Mouse (Mus musculus): ENCODE measurements around the gene Trmt6. TPM values are rescaled to one million over a fixed set of nuclear protein-coding genes. Genes with fewer than 3 reads are reported as not detected.

Gene Trmt6
- polyA plus RNA-seq, 1 experiment from 2014 or later, result 19.4 TPM

- no peak overlapping the region for H3K9ac ChIP-seq
- peaks cover 31% of the 10 kb centered on the region for H3K36me3 ChIP-seq
- H3K4me3 ChIP-seq, result no peak overlapping the region
- no peak overlapping the region for H3K27ac ChIP-seq (replicated peaks)
- H3K4me2 ChIP-seq, result no peak overlapping the region
- no peak for ATAC-seq (ENCODE audit: low read depth)
- no peaks in the 10 kb centered on the region for H3K9me3 ChIP-seq
- WGBS, result 87% methylated on average over 7 of the region's 7 CpGs
- no peaks in the 10 kb centered on the region for H3K4me1 ChIP-seq (replicated peaks)
- no peaks in the 10 kb centered on the region for H3K27me3 ChIP-seq
These were observed 21.7 kb downstream of the Trmt6 start for GRCm38 (mm10) chr2:132794204-132794586.

GRCm38 (mm10) chr2:132793441-132794203, 22.2 kb downstream of the Trmt6 start:
- H3K27ac ChIP-seq (replicated peaks), result no peak overlapping the region
- no peak overlapping the region for H3K4me2 ChIP-seq
- no peaks in the 10 kb centered on the region for H3K9me3 ChIP-seq
- 87% methylated on average over 19 of the region's 19 CpGs for WGBS
- no peak overlapping the region for H3K4me3 ChIP-seq
- H3K36me3 ChIP-seq, result peaks cover 31% of the 10 kb centered on the region
- no peak overlapping the region for H3K9ac ChIP-seq
- ATAC-seq (ENCODE audit: low read depth), result no peak
- no peaks in the 10 kb centered on the region for H3K4me1 ChIP-seq (replicated peaks)
- no peaks in the 10 kb centered on the region for H3K27me3 ChIP-seq

DNA sequence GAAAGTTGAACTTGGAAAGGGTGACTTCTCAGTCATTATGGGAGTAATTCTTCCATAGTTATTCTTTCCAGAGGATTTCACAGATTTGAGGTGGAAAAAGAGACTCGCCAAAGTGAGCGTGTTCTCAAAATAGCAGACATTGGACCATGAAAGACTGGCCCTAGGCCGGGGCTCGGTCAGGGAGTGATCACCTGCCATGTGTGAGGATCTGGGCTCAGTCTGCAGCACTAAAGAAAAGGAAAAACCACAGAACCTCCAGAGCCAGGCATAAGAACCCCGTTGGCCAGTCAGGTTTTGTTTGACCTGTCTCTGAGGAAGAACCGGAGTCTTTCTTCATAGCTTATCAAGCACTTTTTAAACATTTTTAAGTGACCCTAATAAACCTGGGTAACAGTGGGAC, 31.8 kb downstream of the Trmt6 start:
- H3K9me3 ChIP-seq, result no peaks in the 10 kb centered on the region
- 0 out of 2 replicates have a peak, but pooled peaks cover 5% of the 10 kb centered on the region for H3K4me1 ChIP-seq (replicated peaks)
- H3K9ac ChIP-seq, result no peak overlapping the region
- ATAC-seq (ENCODE audit: low read depth), result no peak
- no peak overlapping the region for H3K4me3 ChIP-seq
- no peak overlapping the region for H3K4me2 ChIP-seq
- no peaks in the 10 kb centered on the region for H3K27me3 ChIP-seq
- no peak overlapping the region for H3K27ac ChIP-seq (replicated peaks)
- H3K36me3 ChIP-seq, result no peaks in the 10 kb centered on the region
- 89% methylated on average over 6 of the region's 6 CpGs for WGBS

DNA sequence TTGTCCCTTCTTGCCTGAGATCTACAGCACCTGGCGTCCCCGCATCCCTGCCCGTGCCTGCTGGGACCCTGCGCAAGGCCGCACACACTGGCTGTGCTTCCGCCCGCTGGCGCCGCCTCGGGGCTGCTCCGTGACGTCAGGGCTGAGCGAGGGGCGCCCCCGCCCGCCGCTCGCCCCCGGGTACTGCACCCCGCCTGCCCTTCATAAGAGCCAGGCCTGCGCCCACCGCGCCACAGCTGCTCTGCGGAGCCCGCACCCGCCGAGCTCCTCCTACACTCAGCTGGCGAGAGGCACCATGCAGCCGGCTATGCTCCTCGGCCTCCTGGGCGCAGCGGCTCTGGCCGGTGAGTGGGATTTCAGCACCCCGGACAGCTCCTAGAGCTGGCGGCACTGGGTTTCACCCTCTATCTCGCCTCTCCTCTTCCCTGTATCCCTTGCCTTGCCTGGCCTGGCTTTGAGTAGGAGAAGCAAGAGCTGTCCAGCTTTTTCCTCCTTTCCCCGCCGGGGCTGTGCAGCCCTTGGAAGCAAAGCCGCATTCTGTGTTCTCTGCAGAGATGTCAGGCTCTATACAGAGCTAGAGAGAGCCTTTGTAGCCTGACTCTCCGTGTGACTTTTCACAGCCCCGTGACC, 34.3 kb downstream of the Trmt6 start:
- Histone ChIP-seq H3K4me1 (replicated peaks) (peaks cover 13% of the 10 kb centered on the region; the same call in 1 of the 2 replicates), H3K9ac (peak overlapping the region; percentile 84), H3K9me3 (no peaks in the 10 kb centered on the region), H3K36me3 (no peaks in the 10 kb centered on the region), H3K4me3 (peak overlapping the region; percentile 56), H3K27ac (replicated peaks) (peak overlapping the region; percentile 96), H3K27me3 (no peaks in the 10 kb centered on the region), H3K4me2 (peak overlapping the region; percentile 63)
- ATAC-seq (ENCODE audit: low read depth), result peak; percentile 98
- WGBS, result under 1% methylated on average over 41 of the region's 41 CpGs

DNA sequence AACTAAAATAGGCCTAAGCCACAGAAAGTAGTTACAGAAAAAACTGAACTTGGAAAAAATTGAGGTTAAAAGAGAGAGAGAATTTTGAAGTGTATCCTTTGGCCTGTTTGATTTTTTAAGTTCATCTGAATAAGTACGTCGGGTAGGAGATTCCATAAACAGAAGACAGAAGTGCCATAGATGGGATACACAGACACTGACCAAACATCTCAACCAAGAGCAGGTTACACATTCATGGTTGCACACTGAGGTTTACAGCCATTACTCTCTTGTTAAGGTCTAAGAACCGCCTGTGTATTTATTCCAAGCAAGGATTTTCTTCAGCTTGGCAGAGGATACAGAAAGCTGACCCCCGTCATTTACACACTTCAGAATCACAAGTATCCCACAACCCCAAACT, 34.9 kb downstream of the Trmt6 start, which contains the start of gene Chgb:
TSS of gene Chgb (plus strand) at position 301 of the 400 bp plus-strand sequence.
- peak within 1 kb of the TSS; percentile 84 for H3K9ac ChIP-seq
- peak within 1 kb of the TSS; percentile 63 for H3K4me2 ChIP-seq
- no peaks in the 10 kb centered on the region for H3K27me3 ChIP-seq
- ATAC-seq (ENCODE audit: low read depth), result peak; percentile 44
- H3K4me1 ChIP-seq (replicated peaks), result peaks cover 13% of the 10 kb centered on the region; the same call in 1 of the 2 replicates
- no peaks in the 10 kb centered on the region for H3K9me3 ChIP-seq
- no peaks in the 10 kb centered on the region for H3K36me3 ChIP-seq
- WGBS, result 11% methylated on average over 4 of the region's 4 CpGs
- H3K27ac ChIP-seq (replicated peaks), result peak within 1 kb of the TSS; percentile 96
- peak within 1 kb of the TSS; percentile 56 for H3K4me3 ChIP-seq

DNA sequence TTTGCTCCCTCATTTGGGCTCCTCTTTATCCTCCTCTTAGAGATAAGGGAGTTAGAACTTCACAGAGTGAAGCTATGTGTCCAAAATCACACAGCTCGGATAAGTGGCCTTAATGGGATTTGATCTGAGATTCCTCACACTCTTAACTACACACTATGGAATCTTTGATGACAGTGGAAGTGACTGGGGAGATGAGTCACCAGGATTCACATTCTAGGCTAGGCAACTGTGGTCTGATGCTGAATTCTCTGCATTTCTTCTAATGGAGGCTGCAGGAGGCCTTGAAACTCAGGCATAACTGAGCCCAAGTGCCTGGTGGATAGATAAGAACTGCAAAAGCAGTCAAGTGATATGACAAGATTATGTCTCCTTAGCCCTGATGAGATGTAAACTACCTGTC, 45.0 kb downstream of the Trmt6 start:
- no peak overlapping the region for H3K27ac ChIP-seq (replicated peaks)
- no peak overlapping the region for H3K4me2 ChIP-seq
- H3K4me1 ChIP-seq (replicated peaks), result no peaks in the 10 kb centered on the region
- H3K36me3 ChIP-seq, result no peaks in the 10 kb centered on the region
- H3K4me3 ChIP-seq, result no peak overlapping the region
- H3K9ac ChIP-seq, result no peak overlapping the region
- no peaks in the 10 kb centered on the region for H3K27me3 ChIP-seq
- no peaks in the 10 kb centered on the region for H3K9me3 ChIP-seq
- no peak for ATAC-seq (ENCODE audit: low read depth)
- 85% methylated on average over 1 of the region's 1 CpGs for WGBS

DNA sequence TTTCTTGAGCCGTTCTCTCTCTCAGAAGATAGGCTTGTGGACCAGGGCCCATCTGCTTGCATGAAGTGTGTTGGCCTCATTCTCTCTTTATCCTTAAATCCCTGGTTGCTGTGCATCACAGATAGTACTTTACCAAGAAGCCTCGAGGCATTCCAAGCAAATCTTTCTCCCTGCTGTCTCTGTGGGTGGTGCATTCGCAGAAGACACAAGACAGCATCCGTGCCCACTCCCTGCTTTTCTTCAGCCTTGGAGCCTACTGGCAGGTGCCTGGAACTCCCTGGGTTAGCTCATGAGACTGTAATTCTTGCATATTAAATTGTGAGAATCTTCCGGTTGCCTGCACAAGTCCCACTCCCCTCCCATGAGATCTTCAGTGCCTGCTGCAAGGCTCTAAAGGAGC, 57.9 kb downstream of the Trmt6 start:
- Histone ChIP-seq H3K27ac (replicated peaks) (no peak overlapping the region), H3K27me3 (no peaks in the 10 kb centered on the region), H3K4me3 (no peak overlapping the region), H3K9me3 (no peaks in the 10 kb centered on the region), H3K4me2 (no peak overlapping the region), H3K9ac (no peak overlapping the region), H3K36me3 (no peaks in the 10 kb centered on the region), H3K4me1 (replicated peaks) (no peaks in the 10 kb centered on the region)
- no peak for ATAC-seq (ENCODE audit: low read depth)
- 72% methylated on average over 5 of the region's 5 CpGs for WGBS

Other genes starting within 250 kb of the Trmt6 start
- 84.8 and 89.7 TPM in 2 replicates for gene Gpcpd1, start 228.3 kb downstream of the Trmt6 start, polyA plus RNA-seq (2015; fragmentation: Nextera tagmentation; extraction: Ambion mirVana)
- gene Shld1, start 129.1 kb downstream of the Trmt6 start, polyA plus RNA-seq (2015; fragmentation: Nextera tagmentation; extraction: Ambion mirVana), result 21.5 and 24.7 TPM in 2 replicates
- 54.9 and 57.5 TPM in 2 replicates for gene Chgb, start 34.8 kb downstream of the Trmt6 start, polyA plus RNA-seq (2015; fragmentation: Nextera tagmentation; extraction: Ambion mirVana)
- gene Mcm8, start 86 bp upstream of the Trmt6 start, polyA plus RNA-seq (2015; fragmentation: Nextera tagmentation; extraction: Ambion mirVana), result 5.2 and 7.0 TPM in 2 replicates
- gene Crls1, start 30.6 kb upstream of the Trmt6 start, polyA plus RNA-seq (2015; fragmentation: Nextera tagmentation; extraction: Ambion mirVana), result 20.8 and 21.8 TPM in 2 replicates
- 0.11 and 0.21 TPM in 2 replicates for gene Lrrn4, start 64.8 kb upstream of the Trmt6 start, polyA plus RNA-seq (2015; fragmentation: Nextera tagmentation; extraction: Ambion mirVana)
- 0.65 TPM in 1 of 2 replicates, not detected in the other for gene Fermt1, start 129.9 kb upstream of the Trmt6 start, polyA plus RNA-seq (2015; fragmentation: Nextera tagmentation; extraction: Ambion mirVana)